Mouse (Mus musculus) G1E (cell line): ENCODE measurements around the gene Gm44805.

Experiments
- CTCF ChIP-seq: IDR thresholded peaks from 2 replicates; pipeline ENCODE4 v1.5.1; 2012; ENCODE audit warnings: low read depth, low read length, inconsistent platforms, mixed read lengths
- GATA1 ChIP-seq: IDR thresholded peaks from 2 replicates; pipeline ENCODE4 v1.6.1; 2012; ENCODE audit warnings: borderline replicate concordance, low read length, inconsistent platforms, mixed read lengths
- POLR2AphosphoS5 ChIP-seq: IDR thresholded peaks from 2 replicates; pipeline ENCODE4 v1.6.1; 2012; ENCODE audit warnings: low read depth, low read length, inconsistent platforms; ENCODE audit not compliant: insufficient replicate concordance
- TAL1 ChIP-seq: conservative IDR thresholded peaks from 2 replicates; pipeline ENCODE4 v1.6.1; 2012; ENCODE audit warnings: low read depth, low read length, inconsistent platforms, mixed read lengths

DNA sequence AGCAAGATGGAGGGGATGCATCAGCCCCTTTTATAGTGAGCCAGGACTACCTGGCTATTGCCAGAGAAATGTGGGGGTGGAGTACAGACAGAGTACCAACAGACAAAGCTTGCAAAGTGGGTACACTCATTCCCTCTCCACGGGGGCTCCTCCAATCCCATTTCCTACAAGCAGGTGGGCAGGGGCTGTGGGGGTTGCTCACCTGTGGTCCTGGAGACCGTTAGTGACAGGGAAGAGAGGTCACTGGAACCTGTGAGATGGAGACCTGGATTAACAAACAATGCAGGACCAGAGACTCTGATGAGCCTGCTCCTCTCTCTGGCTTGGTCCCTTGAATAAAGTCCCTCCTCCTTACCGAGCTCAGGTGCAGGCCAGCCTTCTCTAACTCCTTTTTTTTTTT, 53.5 kb downstream of the Gm44805 start:
- TF ChIP-seq TAL1, result no peak
- no peak for TF ChIP-seq CTCF
- TF ChIP-seq GATA1, result no peak
- TF ChIP-seq POLR2AphosphoS5, result no peak
